Mouse (Mus musculus): ENCODE data around the gene Ispd. TPM values are rescaled to one million over a fixed set of nuclear protein-coding genes. Genes with fewer than 3 reads are reported as not detected.

Gene Ispd
- polyA plus RNA-seq, 1 experiment from 2014 or later, result 11.7 TPM

GRCm38 (mm10) chr12:36475269-36475668 lies 94.0 kb downstream of the Ispd start:
- H3K36me3 ChIP-seq, result no peaks in the 10 kb centered on the region
- H3K4me3 ChIP-seq (replicated peaks), result no peak overlapping the region
- H3K27ac ChIP-seq, result no peak overlapping the region
- WGBS, result 53% methylated on average over 4 of the region's 4 CpGs
- H3K9ac ChIP-seq, result no peak overlapping the region
- H3K27me3 ChIP-seq (replicated peaks), result no peaks in the 10 kb centered on the region
- H3K9me3 ChIP-seq, result no peaks in the 10 kb centered on the region
- H3K4me2 ChIP-seq (replicated peaks), result no peak overlapping the region
- peak; percentile 68; the same call in 1 of the 2 replicates for ATAC-seq
- H3K4me1 ChIP-seq (replicated peaks), result peaks cover 8% of the 10 kb centered on the region; the same call in 1 of the 2 replicates

GRCm38 (mm10) chr12:36476476-36476875 lies 95.2 kb downstream of the Ispd start:
- Histone ChIP-seq H3K4me3 (replicated peaks) (no peak overlapping the region), H3K9me3 (no peaks in the 10 kb centered on the region), H3K4me2 (replicated peaks) (no peak overlapping the region), H3K4me1 (replicated peaks) (peaks cover 8% of the 10 kb centered on the region; the same call in 1 of the 2 replicates), H3K27ac (no peak overlapping the region), H3K27me3 (replicated peaks) (no peaks in the 10 kb centered on the region), H3K9ac (no peak overlapping the region), H3K36me3 (no peaks in the 10 kb centered on the region)
- ATAC-seq, result peak; percentile 66
- WGBS, result 28% methylated on average over 5 of the region's 5 CpGs

- Histone ChIP-seq H3K4me3 (replicated peaks) (no peak overlapping the region), H3K27ac (0 out of 2 replicates have a peak overlapping the region, but pooled peaks have one; percentile 2), H3K9me3 (no peaks in the 10 kb centered on the region), H3K4me1 (replicated peaks) (peaks cover 8% of the 10 kb centered on the region; the same call in 1 of the 2 replicates), H3K27me3 (replicated peaks) (no peaks in the 10 kb centered on the region), H3K4me2 (replicated peaks) (no peak overlapping the region), H3K9ac (no peak overlapping the region), H3K36me3 (no peaks in the 10 kb centered on the region)
- ATAC-seq, result no peak
- 28% methylated on average over 6 of the region's 6 CpGs for WGBS
Measured at GRCm38 (mm10) chr12:36477501-36477900, 96.3 kb downstream of the Ispd start.

GRCm38 (mm10) chr12:36477926-36478325 lies 96.7 kb downstream of the Ispd start:
- Histone ChIP-seq H3K4me2 (replicated peaks) (no peak overlapping the region), H3K36me3 (no peaks in the 10 kb centered on the region), H3K4me3 (replicated peaks) (no peak overlapping the region), H3K27me3 (replicated peaks) (no peaks in the 10 kb centered on the region), H3K4me1 (replicated peaks) (peaks cover 8% of the 10 kb centered on the region; the same call in 1 of the 2 replicates), H3K9me3 (no peaks in the 10 kb centered on the region), H3K9ac (no peak overlapping the region), H3K27ac (no peak overlapping the region)
- WGBS, result 42% methylated on average over 3 of the region's 3 CpGs
- no peak for ATAC-seq

GRCm38 (mm10) chr12:36481742-36482141 lies 100.5 kb downstream of the Ispd start:
- Histone ChIP-seq H3K4me3 (replicated peaks) (no peak overlapping the region), H3K36me3 (no peaks in the 10 kb centered on the region), H3K9me3 (no peaks in the 10 kb centered on the region), H3K9ac (no peak overlapping the region), H3K4me2 (replicated peaks) (no peak overlapping the region), H3K27ac (no peak overlapping the region), H3K4me1 (replicated peaks) (0 out of 2 replicates have a peak, but pooled peaks cover 6% of the 10 kb centered on the region), H3K27me3 (replicated peaks) (no peaks in the 10 kb centered on the region)
- 62% methylated on average over 3 of the region's 3 CpGs for WGBS
- ATAC-seq, result peak; percentile 75

GRCm38 (mm10) chr12:36483346-36483745 lies 102.1 kb downstream of the Ispd start:
- Histone ChIP-seq H3K4me2 (replicated peaks) (no peak overlapping the region), H3K4me1 (replicated peaks) (no peaks in the 10 kb centered on the region), H3K9me3 (no peaks in the 10 kb centered on the region), H3K27ac (no peak overlapping the region), H3K27me3 (replicated peaks) (no peaks in the 10 kb centered on the region), H3K4me3 (replicated peaks) (no peak overlapping the region), H3K9ac (no peak overlapping the region), H3K36me3 (no peaks in the 10 kb centered on the region)
- ATAC-seq, result peak; percentile 67
- WGBS, result 14% methylated on average over 2 of the region's 2 CpGs

- H3K27me3 ChIP-seq (replicated peaks), result no peaks in the 10 kb centered on the region
- H3K9me3 ChIP-seq, result no peaks in the 10 kb centered on the region
- ATAC-seq, result no peak
- no peak overlapping the region for H3K9ac ChIP-seq
- H3K4me3 ChIP-seq (replicated peaks), result no peak overlapping the region
- H3K4me1 ChIP-seq (replicated peaks), result no peaks in the 10 kb centered on the region
- no peak overlapping the region for H3K27ac ChIP-seq
- WGBS, result 45% methylated on average over 3 of the region's 3 CpGs
- H3K4me2 ChIP-seq (replicated peaks), result no peak overlapping the region
- H3K36me3 ChIP-seq, result no peaks in the 10 kb centered on the region
Measured at GRCm38 (mm10) chr12:36497565-36497964, 116.3 kb downstream of the Ispd start.

GRCm38 (mm10) chr12:36507111-36507903 lies 126.1 kb downstream of the Ispd start:
- Histone ChIP-seq H3K4me2 (replicated peaks) (no peak overlapping the region), H3K9ac (no peak overlapping the region), H3K36me3 (no peaks in the 10 kb centered on the region), H3K27me3 (replicated peaks) (no peaks in the 10 kb centered on the region), H3K27ac (no peak overlapping the region), H3K4me1 (replicated peaks) (no peaks in the 10 kb centered on the region), H3K9me3 (no peaks in the 10 kb centered on the region), H3K4me3 (replicated peaks) (no peak overlapping the region)
- peak; percentile 47; the same call in 1 of the 2 replicates for ATAC-seq
- WGBS, result 81% methylated on average over 7 of the region's 7 CpGs

GRCm38 (mm10) chr12:36509954-36510642 lies 128.8 kb downstream of the Ispd start:
- 73% methylated on average over 10 of the region's 10 CpGs for WGBS
- no peaks in the 10 kb centered on the region for H3K4me1 ChIP-seq (replicated peaks)
- H3K36me3 ChIP-seq, result no peaks in the 10 kb centered on the region
- no peak overlapping the region for H3K27ac ChIP-seq
- no peak overlapping the region for H3K9ac ChIP-seq
- H3K4me2 ChIP-seq (replicated peaks), result no peak overlapping the region
- no peak overlapping the region for H3K4me3 ChIP-seq (replicated peaks)
- H3K9me3 ChIP-seq, result no peaks in the 10 kb centered on the region
- ATAC-seq, result no peak
- H3K27me3 ChIP-seq (replicated peaks), result no peaks in the 10 kb centered on the region

GRCm38 (mm10) chr12:36521774-36522173 lies 140.5 kb downstream of the Ispd start:
- no peak for ATAC-seq
- Histone ChIP-seq H3K27me3 (replicated peaks) (no peaks in the 10 kb centered on the region), H3K36me3 (no peaks in the 10 kb centered on the region), H3K4me2 (replicated peaks) (no peak overlapping the region), H3K27ac (no peak overlapping the region), H3K9ac (no peak overlapping the region), H3K9me3 (no peaks in the 10 kb centered on the region), H3K4me3 (replicated peaks) (no peak overlapping the region), H3K4me1 (replicated peaks) (no peaks in the 10 kb centered on the region)
- 95% methylated on average over 2 of the region's 2 CpGs for WGBS

- no peaks in the 10 kb centered on the region for H3K9me3 ChIP-seq
- ATAC-seq, result peak; percentile 98
- no peak overlapping the region for H3K4me3 ChIP-seq (replicated peaks)
- no peaks in the 10 kb centered on the region for H3K4me1 ChIP-seq (replicated peaks)
- H3K4me2 ChIP-seq (replicated peaks), result no peak overlapping the region
- no peaks in the 10 kb centered on the region for H3K27me3 ChIP-seq (replicated peaks)
- H3K9ac ChIP-seq, result no peak overlapping the region
- no peaks in the 10 kb centered on the region for H3K36me3 ChIP-seq
- H3K27ac ChIP-seq, result no peak overlapping the region
- WGBS, result 64% methylated on average over 2 of the region's 2 CpGs
Measured at GRCm38 (mm10) chr12:36523515-36523914, 142.3 kb downstream of the Ispd start.

- H3K4me3 ChIP-seq (replicated peaks), result no peak overlapping the region
- ATAC-seq, result peak; percentile 75
- no peaks in the 10 kb centered on the region for H3K4me1 ChIP-seq (replicated peaks)
- no peaks in the 10 kb centered on the region for H3K27me3 ChIP-seq (replicated peaks)
- WGBS, result 79% methylated on average over 2 of the region's 2 CpGs
- no peak overlapping the region for H3K27ac ChIP-seq
- no peaks in the 10 kb centered on the region for H3K36me3 ChIP-seq
- H3K4me2 ChIP-seq (replicated peaks), result no peak overlapping the region
- no peak overlapping the region for H3K9ac ChIP-seq
- no peaks in the 10 kb centered on the region for H3K9me3 ChIP-seq
Measured at GRCm38 (mm10) chr12:36530920-36531319, 149.7 kb downstream of the Ispd start.
